Mouse (Mus musculus) layer of hippocampus, adult 2 months (tissue): Measurements from ENCODE around the gene Ssh1. TPM values are rescaled to one million over a fixed set of nuclear protein-coding genes. Genes with fewer than 3 reads are reported as not detected.
A peak's percentile ranks its signal among the peaks of the same experiment; 100 is the strongest.

Experiments
- DNase-seq, 2 experiments: peaks; one replicate each; pipeline ENCODE4 v3.0.0; 2022; ENCODE audit warnings: low spot score in 2 of 2
- H3K27ac ChIP-seq: fragments of 200-600 bp; 2 replicates; pipeline ENCODE4 v1.8.1; 2022
- H3K4me3 ChIP-seq: fragments of 200-600 bp; 2 replicates; pipeline ENCODE4 v1.8.1; 2022; ENCODE audit warnings: mild to moderate bottlenecking
- CTCF ChIP-seq: fragments of 200-600 bp; conservative IDR thresholded peaks from 2 replicates; pipeline ENCODE4 v1.8.1; 2022; ENCODE audit warnings: antibody characterized with exemption, mild to moderate bottlenecking, moderate library complexity
- long read RNA-seq, 2 experiments: library from polyadenylated mRNA; stranded (forward); transcript quantifications; one replicate each; pipeline ENCODE4 v2.0.0; 2021; ENCODE audit warnings: borderline mapping rate in 2 of 2
- total RNA-seq, 2 experiments: library from RNA; stranded (reverse); gene quantifications; 2 replicates each; pipeline ENCODE4 v1.2.3; 2021

The Ssh1 gene
- 10 to 100 TPM; 25.8 to 28.1 TPM for total RNA-seq
- long read RNA-seq, experiment 1, full-length matches to known transcripts, result 2 of 21 reads
- long read RNA-seq, experiment 1, partial matches to known transcripts, result 16 of 21 reads
- long read RNA-seq, experiment 1, other reads (novel, unspliced or antisense), result 3 of 21 reads
- long read RNA-seq, experiment 2, full-length matches to known transcripts, result 5 of 31 reads
- long read RNA-seq, experiment 2, partial matches to known transcripts, result 13 of 31 reads
- long read RNA-seq, experiment 2, other reads (novel, unspliced or antisense), result 13 of 31 reads

GRCm38 (mm10) chr5:113993487-113994465 is at the start of gene Ssh1:
Gene Ssh1, minus strand, starts transcription at chr5:113993894.
- peak within 1 kb of the TSS; percentile 94 for H3K27ac ChIP-seq
- 0 out of 2 replicates have a peak, but pooled peaks have one; percentile 8 for TF ChIP-seq CTCF
- peak; percentile 75 to 84 for DNase-seq
- peak within 1 kb of the TSS; percentile 86 for H3K4me3 ChIP-seq

GRCm38 (mm10) chr5:114041327-114041930 is 47.7 kb upstream of the Ssh1 start:
- 0 out of 2 replicates have a peak, but pooled peaks have one; percentile 14 for TF ChIP-seq CTCF
- no peak for DNase-seq

DNA sequence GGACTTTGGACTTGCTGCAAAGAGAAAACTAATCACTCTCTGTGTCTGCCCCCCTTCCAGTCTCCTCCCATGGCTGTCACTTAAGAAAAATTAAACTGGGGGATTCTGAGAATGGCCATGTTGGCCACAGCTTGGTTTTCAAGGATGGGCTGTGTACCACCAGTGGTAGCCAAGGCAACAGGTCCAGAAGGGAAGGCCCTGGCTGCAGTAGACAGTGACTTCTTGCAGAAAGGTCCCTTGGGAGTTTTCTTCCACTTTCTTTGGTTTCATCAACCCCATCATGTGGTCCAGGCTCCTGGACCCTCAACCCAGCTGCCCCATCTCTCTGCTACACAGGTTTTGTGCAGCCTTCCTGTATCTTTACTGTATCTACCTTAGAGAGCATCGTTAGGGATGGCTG is 47.2 kb upstream of the Ssh1 start:
- no peak for DNase-seq
- TF ChIP-seq CTCF, result no peak
- Histone ChIP-seq H3K4me3 (no peak overlapping the region), H3K27ac (no peak overlapping the region)

More at GRCm38 (mm10) chr5:114041327-114041930, 47.7 kb upstream of the Ssh1 start:
- H3K4me3 ChIP-seq, result no peak overlapping the region
- no peak overlapping the region for H3K27ac ChIP-seq

GRCm38 (mm10) chr5:114040508-114040907 is 46.8 kb upstream of the Ssh1 start:
- TF ChIP-seq CTCF, result no peak
- no peak overlapping the region for H3K4me3 ChIP-seq
- DNase-seq, result no peak
- H3K27ac ChIP-seq, result no peak overlapping the region

- no peak for DNase-seq
- TF ChIP-seq CTCF, result no peak
- no peak overlapping the region for H3K4me3 ChIP-seq
- no peak overlapping the region for H3K27ac ChIP-seq
Observed at GRCm38 (mm10) chr5:114035111-114035510, 41.4 kb upstream of the Ssh1 start.

GRCm38 (mm10) chr5:114034393-114034792 is 40.7 kb upstream of the Ssh1 start:
- DNase-seq, result no peak
- no peak for TF ChIP-seq CTCF
- Histone ChIP-seq H3K4me3 (no peak overlapping the region), H3K27ac (no peak overlapping the region)

DNA sequence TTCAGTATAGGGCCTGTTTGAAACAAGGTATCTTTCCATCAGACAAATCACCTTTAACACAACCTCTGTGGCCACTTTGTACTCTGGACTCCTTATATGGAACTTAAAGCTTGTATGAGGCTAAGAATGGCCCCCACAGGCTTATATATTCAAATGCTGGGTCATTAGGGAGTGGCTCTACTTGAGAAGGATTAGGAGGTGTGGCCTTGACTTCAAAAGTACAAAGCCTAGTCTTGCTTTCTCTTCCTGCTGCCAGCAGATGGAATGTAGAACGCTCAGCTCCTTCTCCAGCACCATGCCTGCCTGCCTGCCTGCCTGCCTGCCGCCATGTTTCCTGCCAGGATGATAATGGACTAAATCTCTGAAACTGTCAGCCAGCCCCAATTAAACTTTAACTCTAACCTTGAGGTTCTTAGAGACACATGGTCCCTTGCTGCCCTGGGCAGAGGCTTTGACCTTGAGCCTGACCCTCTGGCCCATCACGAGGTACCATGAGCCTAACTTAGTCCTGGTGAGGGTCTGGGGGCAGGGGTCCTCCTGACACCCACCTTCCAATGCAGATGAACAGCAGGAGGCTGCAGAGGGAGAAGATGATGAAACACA is 38.6 kb upstream of the Ssh1 start:
- Histone ChIP-seq H3K27ac (no peak overlapping the region), H3K4me3 (no peak overlapping the region)
- TF ChIP-seq CTCF, result no peak
- no peak for DNase-seq

DNA sequence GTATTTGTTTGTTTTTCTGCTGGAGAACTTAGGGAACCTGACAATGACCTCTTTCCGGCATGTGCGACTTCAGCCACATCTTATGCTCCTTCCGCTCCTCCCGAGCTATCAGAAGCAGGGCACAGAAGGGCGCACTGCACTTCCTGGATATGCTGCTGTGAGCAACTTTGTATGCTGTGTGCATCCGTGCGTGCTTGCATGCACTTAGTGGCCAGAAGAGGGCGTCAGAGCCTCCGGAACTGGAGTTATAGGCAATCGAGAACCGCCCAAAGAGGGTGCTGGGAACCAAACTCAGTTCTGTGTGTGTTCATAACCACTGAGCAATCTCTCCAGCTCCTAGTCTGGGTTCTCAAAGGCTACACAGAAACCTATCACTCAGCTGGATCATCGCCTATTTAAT is 37.0 kb upstream of the Ssh1 start:
- DNase-seq, result no peak
- TF ChIP-seq CTCF, result peak; percentile 44
- H3K27ac ChIP-seq, result no peak overlapping the region
- H3K4me3 ChIP-seq, result no peak overlapping the region

DNA sequence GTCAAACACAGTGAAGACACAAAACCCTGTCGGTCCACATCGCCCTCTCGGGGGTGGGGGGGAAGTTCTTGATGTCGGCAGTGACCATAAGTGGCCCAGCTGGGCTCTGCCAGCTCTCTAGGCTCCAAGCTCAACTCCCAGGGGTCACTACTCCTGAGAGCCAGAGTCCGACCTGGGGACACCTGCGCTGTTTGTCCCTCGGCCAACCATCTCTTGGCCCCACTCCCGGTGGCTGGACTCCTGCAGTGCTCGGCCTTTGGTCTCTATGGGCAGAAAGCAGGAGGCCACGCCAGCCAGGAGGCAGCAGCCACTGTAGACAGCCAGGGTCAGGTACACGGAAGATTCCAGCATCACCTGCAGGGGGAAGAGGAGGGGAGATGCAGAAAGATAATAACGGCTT is 34.4 kb upstream of the Ssh1 start:
- no peak overlapping the region for H3K4me3 ChIP-seq

GRCm38 (mm10) chr5:114027217-114027944 is 33.7 kb upstream of the Ssh1 start:
- TF ChIP-seq CTCF, result no peak
- no peak for DNase-seq
- no peak overlapping the region for H3K4me3 ChIP-seq
- H3K27ac ChIP-seq, result no peak overlapping the region

More for the DNA sequence above, 34.4 kb upstream of the Ssh1 start:
- H3K27ac ChIP-seq, result no peak overlapping the region
- DNase-seq, result no peak
- TF ChIP-seq CTCF, result no peak

GRCm38 (mm10) chr5:114024885-114025284 is 31.2 kb upstream of the Ssh1 start:
- Histone ChIP-seq H3K4me3 (no peak overlapping the region), H3K27ac (no peak overlapping the region)
- DNase-seq, result no peak
- no peak for TF ChIP-seq CTCF

- no peak for TF ChIP-seq CTCF
- H3K27ac ChIP-seq, result no peak overlapping the region
- no peak for DNase-seq
- no peak overlapping the region for H3K4me3 ChIP-seq
Observed at GRCm38 (mm10) chr5:114024390-114024789, 30.7 kb upstream of the Ssh1 start.
